Mouse (Mus musculus): ENCODE results near the gene Zfand3.

Zfand3 gene

GRCm38 (mm10) chr17:30158419-30159108 is 154.0 kb downstream of the Zfand3 start:
- DNase-seq, result no peak

- no peak for DNase-seq
Observed at GRCm38 (mm10) chr17:30159341-30159740, 154.8 kb downstream of the Zfand3 start.

- no peak for DNase-seq
Observed at GRCm38 (mm10) chr17:30160823-30161432, 156.4 kb downstream of the Zfand3 start.

- DNase-seq, result no peak
Observed at GRCm38 (mm10) chr17:30162983-30163382, 158.4 kb downstream of the Zfand3 start.

- no peak for DNase-seq
Observed at GRCm38 (mm10) chr17:30163793-30164192, 159.3 kb downstream of the Zfand3 start.

GRCm38 (mm10) chr17:30164818-30165217 is 160.3 kb downstream of the Zfand3 start:
- peak; percentile 48 for DNase-seq

- peak; percentile 89 for DNase-seq
Observed at GRCm38 (mm10) chr17:30177435-30177834, 172.9 kb downstream of the Zfand3 start.

GRCm38 (mm10) chr17:30178402-30178801 is 173.9 kb downstream of the Zfand3 start:
- peak; percentile 76 for DNase-seq

GRCm38 (mm10) chr17:30180197-30180596 is 175.7 kb downstream of the Zfand3 start:
- no peak for DNase-seq

- DNase-seq, result no peak
Observed at GRCm38 (mm10) chr17:30181554-30181953, 177.0 kb downstream of the Zfand3 start.

GRCm38 (mm10) chr17:30182063-30182462 is 177.5 kb downstream of the Zfand3 start:
- no peak for DNase-seq

GRCm38 (mm10) chr17:30183561-30183960 is 179.0 kb downstream of the Zfand3 start:
- DNase-seq, result peak; percentile 63

- DNase-seq, result peak; percentile 10
Observed at GRCm38 (mm10) chr17:30187154-30187553, 182.6 kb downstream of the Zfand3 start.

GRCm38 (mm10) chr17:30187581-30187980 is 183.0 kb downstream of the Zfand3 start:
- no peak for DNase-seq

GRCm38 (mm10) chr17:30188031-30188981 is 183.8 kb downstream of the Zfand3 start:
- DNase-seq, result peak; percentile 43

GRCm38 (mm10) chr17:30191097-30191640 is 186.6 kb downstream of the Zfand3 start:
- DNase-seq, result peak; percentile 10

GRCm38 (mm10) chr17:30192416-30193005 is 188.0 kb downstream of the Zfand3 start:
- DNase-seq, result no peak

GRCm38 (mm10) chr17:30193615-30194014 is 189.1 kb downstream of the Zfand3 start:
- peak; percentile 2 for DNase-seq

- no peak for DNase-seq
Observed at GRCm38 (mm10) chr17:30194091-30194490, 189.6 kb downstream of the Zfand3 start.

GRCm38 (mm10) chr17:30194629-30195445 is 190.3 kb downstream of the Zfand3 start:
- DNase-seq, result peak; percentile 20

GRCm38 (mm10) chr17:30195591-30196183 is 191.2 kb downstream of the Zfand3 start:
- peak; percentile 4 for DNase-seq
